Mouse (Mus musculus) bone marrow macrophage, adult 2 months (primary cell): Measurements from ENCODE around the gene Taar7d. TPM values are rescaled to one million over a fixed set of nuclear protein-coding genes. Genes with fewer than 3 reads are reported as not detected.
"Not testable (repeated sequence)": the region's sequence is repeated elsewhere in the genome, so short reads cannot be mapped to it uniquely, and the experiment has no call there.

Experiments used
- H3K27ac ChIP-seq: 2 replicates; pipeline ENCODE4 v1.5.1; 2012; ENCODE audit warnings: low read depth, low read length; ENCODE audit not compliant: insufficient read depth
- H3K4me1 ChIP-seq: 2 replicates; pipeline ENCODE4 v1.6.1; 2012; ENCODE audit warnings: low read length; ENCODE audit not compliant: control insufficient read depth, insufficient read depth
- H3K4me3 ChIP-seq: 2 replicates; pipeline ENCODE4 v1.5.1; 2012; ENCODE audit warnings: mild to moderate bottlenecking, low read length, moderate library complexity; ENCODE audit not compliant: insufficient read depth
- CTCF ChIP-seq: IDR thresholded peaks from 2 replicates; pipeline ENCODE4 v1.5.1; 2012; ENCODE audit warnings: low read depth, mild to moderate bottlenecking, low read length, moderate library complexity
- POLR2A ChIP-seq: IDR thresholded peaks from 2 replicates; pipeline ENCODE4 v1.6.1; 2012; ENCODE audit warnings: mild to moderate bottlenecking, low read depth, low read length, borderline replicate concordance
- polyA plus RNA-seq: library from polyadenylated mRNA; stranded (reverse); fragments of >200 nt; gene quantifications from 2 replicates; pipeline ENCODE4 v1.2.4, GENCODE M21; 2012; ENCODE audit not compliant: missing spikeins, insufficient read depth, insufficient read length

The Taar7d gene
- polyA plus RNA-seq, 1 experiment = not detected

- no peaks in the 10 kb centered on the region for H3K4me1 ChIP-seq
- H3K4me3 ChIP-seq = no peak overlapping the region
- TF ChIP-seq POLR2A (no peak), CTCF (no peak)
- no peak overlapping the region for H3K27ac ChIP-seq
Observed at GRCm38 (mm10) chr10:24031347-24031746, 4.3 kb downstream of the Taar7d start.

DNA sequence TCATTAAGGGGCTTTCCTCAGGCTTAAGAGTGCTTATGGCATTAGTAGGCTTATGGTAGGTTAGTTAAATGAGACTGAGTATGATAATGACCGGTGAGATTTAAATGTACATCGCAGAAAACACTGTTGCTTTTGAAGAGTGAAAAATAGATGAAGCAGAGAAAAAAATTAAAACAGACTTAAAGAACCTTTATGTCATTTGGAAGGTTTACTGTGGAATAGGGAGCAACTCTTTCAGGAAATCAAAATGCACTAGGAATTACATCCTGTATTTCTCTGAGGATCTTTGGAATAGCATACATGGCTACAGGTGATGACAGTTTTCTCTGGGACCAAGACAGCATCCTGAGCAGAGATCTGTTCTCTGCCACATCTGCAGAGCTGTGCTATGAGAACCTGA lies 10.3 kb downstream of the Taar7d start, which contains the start of gene Taar7e:
TSS of gene Taar7e (plus strand) at position 301 of the 400 bp plus-strand sequence.
- peaks cover 4% of the 10 kb centered on the region for H3K4me1 ChIP-seq
- no peak for TF ChIP-seq CTCF
- TF ChIP-seq POLR2A = no peak
- H3K27ac ChIP-seq = no peak within 1 kb of the TSS
- H3K4me3 ChIP-seq = no peak within 1 kb of the TSS

DNA sequence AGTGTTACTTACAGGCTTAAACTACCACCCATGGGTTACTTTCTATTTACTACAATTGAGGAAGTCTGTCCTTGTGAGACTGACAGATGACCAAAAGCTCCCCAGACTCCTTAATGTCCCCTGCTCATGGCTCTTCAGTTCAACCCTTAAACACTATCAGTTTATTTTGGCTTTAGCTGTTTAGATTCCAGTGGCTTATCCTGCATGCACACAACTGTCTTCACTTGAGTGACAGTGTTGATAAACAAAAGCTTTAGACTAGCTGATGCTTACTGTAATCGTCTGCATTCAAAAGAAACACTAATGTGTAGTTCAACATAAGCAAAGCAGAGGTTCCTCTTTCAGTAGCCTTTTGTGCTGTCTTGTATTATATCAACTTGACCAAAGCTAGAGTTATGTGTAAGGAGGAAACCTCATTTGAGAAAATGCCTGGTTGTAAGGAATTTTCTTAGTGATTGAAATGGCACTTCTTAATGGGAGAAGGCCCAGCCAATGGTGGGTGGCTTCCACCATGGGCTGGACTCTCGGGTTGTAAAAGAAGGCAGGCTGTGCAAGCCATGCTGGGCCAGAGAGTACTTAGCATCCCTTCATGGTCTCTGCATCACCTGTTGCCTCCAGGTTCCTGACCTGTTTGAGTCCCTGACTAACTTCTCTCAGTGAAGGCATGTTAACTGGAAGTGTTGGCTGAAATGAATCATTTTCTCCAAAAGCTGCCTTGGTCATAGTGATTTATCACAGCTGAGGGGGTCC lies 13.3 kb downstream of the Taar7d start:
- Histone ChIP-seq H3K4me3 (no peak overlapping the region), H3K4me1 (peaks cover 4% of the 10 kb centered on the region)
- TF ChIP-seq CTCF = no peak
- TF ChIP-seq POLR2A = no peak

DNA sequence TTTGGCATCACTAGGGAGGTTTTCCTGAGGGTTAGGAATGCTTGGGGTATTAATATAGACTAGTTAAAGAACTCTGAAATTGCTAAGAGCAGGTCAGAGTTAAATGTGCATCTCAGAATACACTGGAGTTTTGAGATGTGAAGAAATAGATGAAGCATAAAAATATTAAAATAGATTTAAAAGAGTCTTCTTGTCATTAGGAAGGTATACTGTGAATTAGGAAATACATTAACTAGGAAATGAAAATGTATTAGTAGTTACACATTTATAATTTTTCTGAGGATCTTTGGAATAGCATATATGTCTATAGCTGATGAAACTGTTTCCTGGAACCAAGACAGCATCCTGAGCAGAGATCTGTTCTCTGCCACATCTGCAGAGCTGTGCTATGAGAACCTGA lies 22.2 kb downstream of the Taar7d start, which contains the start of gene Taar7f:
TSS of gene Taar7f (plus strand) at position 301 of the 400 bp plus-strand sequence.
- no peak for TF ChIP-seq POLR2A
- no peak within 1 kb of the TSS for H3K4me3 ChIP-seq
- no peaks in the 10 kb centered on the region for H3K4me1 ChIP-seq
- H3K27ac ChIP-seq = no peak within 1 kb of the TSS

More for the DNA sequence above, 13.3 kb downstream of the Taar7d start:
- peak overlapping the region; percentile 35; the same call in 1 of the 2 replicates for H3K27ac ChIP-seq

DNA sequence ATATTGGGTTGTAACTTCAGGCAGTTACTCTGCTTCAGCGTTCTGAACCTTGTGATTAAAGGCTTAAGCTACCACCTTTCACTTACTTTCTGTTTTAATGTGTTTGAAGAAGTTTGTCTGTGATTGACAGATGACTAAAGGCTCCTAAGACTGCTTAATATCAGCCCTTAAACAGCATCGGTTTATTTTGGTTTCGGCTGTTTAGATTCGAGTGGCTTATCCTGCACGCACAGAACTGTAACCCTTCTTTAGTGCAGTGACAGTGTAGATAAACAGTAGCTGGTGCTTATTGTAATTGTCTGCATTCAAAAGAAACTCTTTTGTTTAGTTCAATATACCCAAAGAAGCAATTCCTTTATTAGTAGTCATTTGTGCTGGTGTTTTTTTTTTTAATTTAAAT lies 25.0 kb downstream of the Taar7d start:
- TF ChIP-seq CTCF = no peak
- no peak for TF ChIP-seq POLR2A
- no peak overlapping the region for H3K4me3 ChIP-seq
- no peak overlapping the region for H3K27ac ChIP-seq
- H3K4me1 ChIP-seq = no peaks in the 10 kb centered on the region

DNA sequence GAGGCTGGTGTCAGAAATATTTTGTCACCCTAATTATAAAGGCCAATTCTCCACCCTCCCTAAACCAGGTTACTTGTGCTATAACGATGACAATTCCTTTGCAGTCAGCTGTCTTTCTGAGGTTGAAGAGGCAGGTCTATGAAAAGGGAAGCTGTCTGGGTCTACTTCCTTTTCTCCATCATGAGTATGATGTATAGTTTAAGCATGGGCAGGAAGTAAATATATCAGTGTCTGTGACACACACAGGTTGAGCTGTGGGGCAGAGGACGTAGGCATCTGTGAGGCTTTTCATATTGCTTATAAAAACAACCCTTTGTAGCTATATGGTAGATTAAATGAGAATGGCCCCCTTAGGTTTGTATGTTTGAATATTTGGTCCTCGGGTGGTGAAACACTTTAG lies 32.0 kb downstream of the Taar7d start:
- H3K4me3 ChIP-seq = no peak overlapping the region
- H3K4me1 ChIP-seq = peaks cover 7% of the 10 kb centered on the region
- TF ChIP-seq CTCF (no peak), POLR2A (no peak)
- no peak overlapping the region for H3K27ac ChIP-seq

GRCm38 (mm10) chr10:24074751-24075150 lies 47.7 kb downstream of the Taar7d start:
- not testable (repeated sequence) for H3K27ac ChIP-seq, H3K4me1 ChIP-seq, H3K4me3 ChIP-seq

GRCm38 (mm10) chr10:24076200-24076599 lies 49.2 kb downstream of the Taar7d start, which contains the start of gene Taar8a:
Taar8a (plus strand) TSS chr10:24076500.
- H3K4me3 ChIP-seq, H3K27ac ChIP-seq, H3K4me1 ChIP-seq: not testable (repeated sequence)

Other genes with a start within 250 kb of the Taar7d start
- gene Rps12, start 239.9 kb upstream of the Taar7d start, polyA plus RNA-seq = 182 and 264 TPM in 2 replicates
- 1.0 and 6.7 TPM in 2 replicates for gene Slc18b1, start 230.2 kb upstream of the Taar7d start, polyA plus RNA-seq
- gene Vnn3, start 175.8 kb upstream of the Taar7d start, polyA plus RNA-seq = 1.8 TPM in 2 replicates
- not detected in 2 replicates for gene Vnn1, start 132.5 kb upstream of the Taar7d start, polyA plus RNA-seq
- not detected in 2 replicates for gene Taar1, start 106.9 kb upstream of the Taar7d start, polyA plus RNA-seq
- gene Taar2, start 88.7 kb upstream of the Taar7d start, polyA plus RNA-seq = not detected in 2 replicates
- not detected in 2 replicates for gene Taar3, start 77.7 kb upstream of the Taar7d start, polyA plus RNA-seq
- not detected in 2 replicates for gene Taar4, start 66.7 kb upstream of the Taar7d start, polyA plus RNA-seq
- gene Taar5, start 56.5 kb upstream of the Taar7d start, polyA plus RNA-seq = not detected in 2 replicates
- gene Taar6, start 41.6 kb upstream of the Taar7d start, polyA plus RNA-seq = not detected in 2 replicates
- gene Taar7a, start 33.7 kb upstream of the Taar7d start, polyA plus RNA-seq = not detected in 2 replicates
- not detected in 2 replicates for gene Taar7b, start 27.3 kb upstream of the Taar7d start, polyA plus RNA-seq
- not detected in 2 replicates for gene Taar7e, start 10.4 kb downstream of the Taar7d start, polyA plus RNA-seq
- not detected in 2 replicates for gene Taar7f, start 22.3 kb downstream of the Taar7d start, polyA plus RNA-seq
- gene Taar8a, start 49.3 kb downstream of the Taar7d start, polyA plus RNA-seq = not detected in 2 replicates
- gene Taar8b, start 65.1 kb downstream of the Taar7d start, polyA plus RNA-seq = not detected in 2 replicates
- not detected in 2 replicates for gene Taar8c, start 74.7 kb downstream of the Taar7d start, polyA plus RNA-seq
- not detected in 2 replicates for gene Taar9, start 82.3 kb downstream of the Taar7d start, polyA plus RNA-seq
- 140 and 151 TPM in 2 replicates for gene Stx7, start 122.1 kb downstream of the Taar7d start, polyA plus RNA-seq
- not detected in 2 replicates for gene Moxd1, start 196.3 kb downstream of the Taar7d start, polyA plus RNA-seq